Comparison of ENCODE assay signal across 9 mouse cellular contexts in genomic region chr12:118186881-118187489, GRCm38 (mm10). TPM values are rescaled to one million over a fixed set of nuclear protein-coding genes. Genes with fewer than 3 reads are reported as not detected.
DNase-seq lines count a peak whose midpoint lies in the region; ATAC-seq and TF ChIP-seq lines count a peak whose summit lies in the region.
"Had no signal": no experiment of that assay in that cellular context is flagged by ENCODE, and none has a peak within 500 bp of the region (broad histone marks: within the 10 kb centered on the region; RNA-seq: fewer than 3 reads in every experiment).

No protein-coding gene starts in this region.

- TF ChIP-seq EP300 in stomach, postnatal 0 days (optimal IDR thresholded peaks at IDR 0.05): no peak

- 12% methylated on average over 4 of the region's 4 CpGs for WGBS in hindbrain, embryonic 11.5 days
- 8% methylated on average over 4 of the region's 4 CpGs for WGBS in hindbrain, embryonic 13.5 days
- WGBS in stomach, embryonic 15.5 days: 16% methylated on average over 4 of the region's 4 CpGs
- 12% methylated on average over 4 of the region's 4 CpGs for WGBS in stomach, postnatal 0 days
- WGBS in intestine, embryonic 16.5 days: 10% methylated on average over 4 of the region's 4 CpGs

- no peak overlapping the region for H3K4me3 ChIP-seq in hindbrain, embryonic 11.5 days (ENCODE audit: low read depth, low read length)
- H3K4me3 ChIP-seq in hindbrain, embryonic 13.5 days: no peak overlapping the region
- H3K4me3 ChIP-seq in stomach, embryonic 15.5 days (replicated peaks): no peak overlapping the region
- H3K4me3 ChIP-seq in stomach, postnatal 0 days (ENCODE audit: low read depth, low read length): no peak overlapping the region
- no peak overlapping the region for H3K4me3 ChIP-seq in intestine, embryonic 16.5 days (ENCODE audit: low read length)

- no peaks in the 10 kb centered on the region; the same call in 1 of the 2 replicates for H3K27me3 ChIP-seq in hindbrain, embryonic 11.5 days (ENCODE audit: control insufficient read depth, insufficient read depth, low read length)
- peaks cover 34% of the 10 kb centered on the region for H3K27me3 ChIP-seq in hindbrain, embryonic 13.5 days
- H3K27me3 ChIP-seq in stomach, embryonic 15.5 days (replicated peaks): no peaks in the 10 kb centered on the region
- no peaks in the 10 kb centered on the region for H3K27me3 ChIP-seq in stomach, postnatal 0 days (ENCODE audit: control insufficient read depth, insufficient read depth, low read length)
- no peaks in the 10 kb centered on the region for H3K27me3 ChIP-seq in intestine, embryonic 16.5 days (replicated peaks; ENCODE audit: control insufficient read depth, insufficient read depth, low read length)

- H3K9ac ChIP-seq in hindbrain, embryonic 11.5 days (ENCODE audit: low read depth, low read length): no peak overlapping the region
- H3K9ac ChIP-seq in hindbrain, embryonic 13.5 days: no peak overlapping the region
- no peak overlapping the region for H3K9ac ChIP-seq in stomach, embryonic 15.5 days
- H3K9ac ChIP-seq in stomach, postnatal 0 days (ENCODE audit: low read length): no peak overlapping the region
- H3K9ac ChIP-seq in intestine, embryonic 16.5 days (ENCODE audit: low read depth, low read length): no peak overlapping the region

- H3K27ac ChIP-seq in hindbrain, embryonic 11.5 days (ENCODE audit: low read depth, low read length): no peak overlapping the region
- H3K27ac ChIP-seq in hindbrain, embryonic 13.5 days: no peak overlapping the region
- H3K27ac ChIP-seq in stomach, embryonic 15.5 days: 0 out of 2 replicates have a peak overlapping the region, but pooled peaks have one; percentile 21
- no peak overlapping the region for H3K27ac ChIP-seq in stomach, postnatal 0 days (replicated peaks)
- H3K27ac ChIP-seq in intestine, embryonic 16.5 days (ENCODE audit: low read length): peak overlapping the region; percentile 81

- no peak for TF ChIP-seq CTCF in stomach, postnatal 0 days (IDR thresholded peaks at IDR 0.05; ENCODE audit: low read depth)

- no peaks in the 10 kb centered on the region for H3K4me1 ChIP-seq in hindbrain, embryonic 11.5 days (replicated peaks; ENCODE audit: control insufficient read depth, insufficient read depth, low read length)
- H3K4me1 ChIP-seq in hindbrain, embryonic 13.5 days (replicated peaks): peaks cover 8% of the 10 kb centered on the region
- peaks cover 11% of the 10 kb centered on the region; the same call in 1 of the 2 replicates for H3K4me1 ChIP-seq in stomach, embryonic 15.5 days
- H3K4me1 ChIP-seq in stomach, postnatal 0 days (replicated peaks; ENCODE audit: control insufficient read depth, insufficient read depth): no peaks in the 10 kb centered on the region; the same call in 1 of the 2 replicates
- peaks cover 21% of the 10 kb centered on the region for H3K4me1 ChIP-seq in intestine, embryonic 16.5 days (ENCODE audit: control insufficient read depth, insufficient read depth, low read length)

- intact Hi-C loops in heart, postnatal 25 days (cut with DNase I): no loop called here

- DNase-seq in hindbrain, embryonic 11.5 days (ENCODE audit: low spot score): peak; percentile 41
- no peak for DNase-seq in stomach, postnatal 0 days (ENCODE audit: low spot score)
- DNase-seq in heart, postnatal 25 days (ENCODE audit: low spot score): no peak
- DNase-seq in urinary bladder, postnatal 14 days (ENCODE audit: low spot score): no peak
- DNase-seq: adrenal gland, postnatal 10 days had no signal

- no peaks in the 10 kb centered on the region for H3K9me3 ChIP-seq in hindbrain, embryonic 11.5 days (ENCODE audit: control insufficient read depth, low read length)
- H3K9me3 ChIP-seq in hindbrain, embryonic 13.5 days: no peaks in the 10 kb centered on the region
- H3K9me3 ChIP-seq in stomach, embryonic 15.5 days: no peaks in the 10 kb centered on the region
- H3K9me3 ChIP-seq in stomach, postnatal 0 days (ENCODE audit: control insufficient read depth, low read length): no peaks in the 10 kb centered on the region
- H3K9me3 ChIP-seq in intestine, embryonic 16.5 days (ENCODE audit: control insufficient read depth, low read length): no peaks in the 10 kb centered on the region

- no peaks in the 10 kb centered on the region for H3K36me3 ChIP-seq in hindbrain, embryonic 11.5 days (ENCODE audit: control insufficient read depth, insufficient read depth, low read length)
- no peaks in the 10 kb centered on the region for H3K36me3 ChIP-seq in hindbrain, embryonic 13.5 days
- no peaks in the 10 kb centered on the region for H3K36me3 ChIP-seq in stomach, embryonic 15.5 days
- H3K36me3 ChIP-seq in stomach, postnatal 0 days (ENCODE audit: control insufficient read depth, insufficient read depth, low read length): no peaks in the 10 kb centered on the region
- no peaks in the 10 kb centered on the region for H3K36me3 ChIP-seq in intestine, embryonic 16.5 days (ENCODE audit: control insufficient read depth, insufficient read depth, low read length)

- no peak overlapping the region for H3K4me2 ChIP-seq in hindbrain, embryonic 11.5 days (replicated peaks; ENCODE audit: low read depth, low read length)
- H3K4me2 ChIP-seq in hindbrain, embryonic 13.5 days: no peak overlapping the region
- no peak overlapping the region for H3K4me2 ChIP-seq in stomach, embryonic 15.5 days
- H3K4me2 ChIP-seq in stomach, postnatal 0 days (replicated peaks; ENCODE audit: low read depth): no peak overlapping the region
- H3K4me2 ChIP-seq in intestine, embryonic 16.5 days (ENCODE audit: low read depth, low read length): peak overlapping the region; percentile 38; the same call in 1 of the 2 replicates

- ATAC-seq in hindbrain, embryonic 11.5 days (ENCODE audit: low FRiP score): peak; percentile 60
- ATAC-seq in hindbrain, embryonic 13.5 days (ENCODE audit: low FRiP score): no peak
- ATAC-seq in stomach, embryonic 15.5 days (ENCODE audit: insufficient read depth, low FRiP score, low read depth): peak; percentile 29; the same call in 1 of the 2 replicates
- ATAC-seq in stomach, postnatal 0 days (ENCODE audit: low FRiP score, low TSS enrichment): no peak
- ATAC-seq in intestine, embryonic 16.5 days: peak; percentile 86
- no peak for ATAC-seq in CD4-positive, CD25-positive, alpha-beta regulatory T cell, adult 4 months

RNA-seq across cellular contexts. Expression of gene Dnah11, which starts 11.9 kb away (rescaled TPM):
- polyA plus RNA-seq in hindbrain, embryonic 11.5 days (2014; fragmentation: Nextera tagmentation; extraction: Ambion mirVana): 0.43 and 0.46 TPM in 2 replicates
- 0.13 and 0.36 TPM in 2 replicates for polyA plus RNA-seq in hindbrain, embryonic 13.5 days (2015; fragmentation: Nextera tagmentation; extraction: Ambion mirVana)
- polyA plus RNA-seq in stomach, embryonic 15.5 days (2015; fragmentation: Nextera tagmentation; extraction: Ambion mirVana): 0.04 and 0.08 TPM in 2 replicates
- polyA plus RNA-seq in stomach, postnatal 0 days (2015; fragmentation: Nextera tagmentation; extraction: Ambion mirVana): 0.01 and 0.02 TPM in 2 replicates
- polyA plus RNA-seq in intestine, embryonic 16.5 days (2015; fragmentation: Nextera tagmentation; extraction: Ambion mirVana): 0.09 and 0.15 TPM in 2 replicates
- total RNA-seq in heart, postnatal 25 days (2021): not detected
- polyA plus RNA-seq in CD4-positive, CD25-positive, alpha-beta regulatory T cell, adult 4 months (2017; shearing (Covaris generic)): 1 to 10 TPM in 1 of 2 experiments, under 1 TPM in 1; 0.43 to 1.3 TPM

Comparison
In these comparisons a context has a peak if more than half of its experiments do, and no peak if none do; other contexts are left out.
1. ATAC-seq: peak in hindbrain, embryonic 11.5 days (single experiment), stomach, embryonic 15.5 days (single experiment) and intestine, embryonic 16.5 days (single experiment); none in hindbrain, embryonic 13.5 days (single experiment), stomach, postnatal 0 days (single experiment) and CD4-positive, CD25-positive, alpha-beta regulatory T cell, adult 4 months (single experiment).
2. H3K27ac ChIP-seq: peak in stomach, embryonic 15.5 days (single experiment) and intestine, embryonic 16.5 days (single experiment); none in hindbrain, embryonic 11.5 days (single experiment), hindbrain, embryonic 13.5 days (single experiment) and stomach, postnatal 0 days (single experiment).